Mouse (Mus musculus) kidney, embryonic 15.5 days (tissue): ENCODE measurements around the gene Nln. TPM values are rescaled to one million over a fixed set of nuclear protein-coding genes. Genes with fewer than 3 reads are reported as not detected.
A peak's percentile ranks its signal among the peaks of the same experiment; 100 is the strongest.

ENCODE experiments used
- ATAC-seq: fragments of 200-750 bp; cut with Nextera tagmentation; replicated peaks from 2 replicates; pipeline ENCODE4 v1.8.0; 2017; ENCODE audit warnings: moderate TSS enrichment; ENCODE audit not compliant: low FRiP score
- H3K27ac ChIP-seq: fragments of 300-500 bp; sonication (generic); 2 replicates; pipeline ENCODE4 v1.5.1; 2015; ENCODE audit warnings: mild to moderate bottlenecking, inconsistent platforms
- H3K27me3 ChIP-seq: fragments of 300-500 bp; sonication (generic); 2 replicates; pipeline ENCODE4 v1.6.1; 2015; ENCODE audit warnings: inconsistent platforms
- H3K36me3 ChIP-seq: fragments of 300-500 bp; sonication (generic); 2 replicates; pipeline ENCODE4 v1.6.1; 2015; ENCODE audit warnings: inconsistent platforms
- H3K4me1 ChIP-seq: fragments of 300-500 bp; sonication (generic); 2 replicates; pipeline ENCODE4 v1.6.1; 2015; ENCODE audit warnings: inconsistent platforms
- H3K4me2 ChIP-seq: fragments of 300-500 bp; sonication (generic); 2 replicates; pipeline ENCODE4 v1.6.1; 2015; ENCODE audit warnings: moderate library complexity, mild to moderate bottlenecking, inconsistent platforms
- H3K4me3 ChIP-seq: fragments of 300-500 bp; sonication (generic); replicated peaks from 2 replicates; pipeline ENCODE4 v1.5.1; 2015; ENCODE audit warnings: mild to moderate bottlenecking, inconsistent platforms
- H3K9ac ChIP-seq: fragments of 300-500 bp; sonication (generic); 2 replicates; pipeline ENCODE4 v1.6.1; 2015; ENCODE audit warnings: mild to moderate bottlenecking, inconsistent platforms
- H3K9me3 ChIP-seq: fragments of 300-500 bp; sonication (generic); replicated peaks from 2 replicates; pipeline ENCODE4 v1.6.1; 2016; ENCODE audit warnings: inconsistent platforms
- WGBS: fragments of 180-500 bp; shearing (Covaris S2); methylation state at CpG from one replicate; pipeline ENCODE4 v1.1.7; 2015; ENCODE audit warnings: mixed read lengths; 5-methylcytosine and 5-hydroxymethylcytosine counted together
- polyA plus RNA-seq: library from polyadenylated mRNA; unstranded; fragments of >200 nt; fragmentation: Nextera tagmentation; extraction: Ambion mirVana; gene quantifications from 2 replicates; pipeline ENCODE4 v1.2.1, GENCODE M21; 2015

Nln gene
- polyA plus RNA-seq, 1 experiment from 2014 or later = 18.6 TPM

GRCm38 (mm10) chr13:104038891-104039290 lies 70.5 kb downstream of the Nln start:
- Histone ChIP-seq H3K4me2 (no peak overlapping the region), H3K4me1 (peaks cover 61% of the 10 kb centered on the region), H3K27ac (peak overlapping the region; percentile 72; the same call in 1 of the 2 replicates), H3K4me3 (no peak overlapping the region), H3K36me3 (no peaks in the 10 kb centered on the region), H3K9ac (no peak overlapping the region), H3K9me3 (no peaks in the 10 kb centered on the region), H3K27me3 (no peaks in the 10 kb centered on the region)
- 92% methylated on average over 7 of the region's 7 CpGs for WGBS
- ATAC-seq = no peak

- Histone ChIP-seq H3K4me2 (peak overlapping the region; percentile 19), H3K27ac (peak overlapping the region; percentile 72), H3K9me3 (no peaks in the 10 kb centered on the region), H3K36me3 (no peaks in the 10 kb centered on the region), H3K4me1 (peaks cover 61% of the 10 kb centered on the region), H3K9ac (no peak overlapping the region), H3K27me3 (no peaks in the 10 kb centered on the region), H3K4me3 (no peak overlapping the region)
- no peak for ATAC-seq
- WGBS = 53% methylated on average over 7 of the region's 7 CpGs
These were observed 71.1 kb downstream of the Nln start for GRCm38 (mm10) chr13:104038358-104038757.

DNA sequence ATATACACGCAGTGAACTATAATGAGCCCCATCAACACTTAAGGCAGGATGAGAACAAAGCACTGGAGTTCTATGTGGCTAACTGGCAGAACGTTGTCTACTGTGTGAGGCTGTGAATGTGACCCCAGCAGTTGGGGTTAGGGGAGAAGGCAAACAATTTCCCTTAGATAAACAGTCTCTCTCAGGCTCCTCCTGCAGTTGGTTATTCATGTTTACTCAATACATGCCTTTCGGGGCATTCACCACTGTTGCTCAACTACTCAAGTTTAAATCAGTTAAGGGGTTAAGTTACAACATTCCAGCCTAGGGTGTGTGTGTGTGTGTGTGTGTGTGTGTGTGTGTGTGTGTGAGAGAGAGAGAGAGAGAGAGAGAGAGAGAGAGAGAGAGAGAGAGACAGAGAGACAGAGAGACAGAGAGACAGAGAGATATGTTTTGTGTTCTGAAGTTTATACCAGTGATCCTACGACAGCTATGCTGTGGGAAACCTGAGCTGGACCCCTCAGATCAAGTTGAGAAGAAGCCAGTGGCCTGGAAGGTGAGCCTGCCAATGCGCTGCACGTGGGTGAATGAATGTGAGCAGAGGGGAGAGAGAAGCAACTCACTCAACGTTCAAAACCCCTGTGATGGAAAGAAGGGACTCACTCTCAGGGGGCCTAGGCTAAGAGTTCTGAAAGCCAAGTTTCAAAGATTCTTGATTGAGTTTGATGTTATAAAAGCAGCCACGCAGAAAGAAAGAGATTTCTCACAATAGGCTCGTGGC lies 71.7 kb downstream of the Nln start:
- peak overlapping the region; percentile 19 for H3K4me2 ChIP-seq
- ATAC-seq = peak; percentile 75
- no peak overlapping the region for H3K4me3 ChIP-seq
- 32% methylated on average over 9 of the region's 9 CpGs for WGBS
- H3K4me1 ChIP-seq = peaks cover 65% of the 10 kb centered on the region
- peak overlapping the region; percentile 72 for H3K27ac ChIP-seq
- no peaks in the 10 kb centered on the region for H3K9me3 ChIP-seq
- H3K9ac ChIP-seq = no peak overlapping the region
- no peaks in the 10 kb centered on the region for H3K36me3 ChIP-seq
- no peaks in the 10 kb centered on the region for H3K27me3 ChIP-seq

- Histone ChIP-seq H3K27ac (peak overlapping the region; percentile 48), H3K4me1 (peaks cover 73% of the 10 kb centered on the region), H3K9ac (no peak overlapping the region), H3K27me3 (no peaks in the 10 kb centered on the region), H3K9me3 (no peaks in the 10 kb centered on the region), H3K4me2 (0 out of 2 replicates have a peak overlapping the region, but pooled peaks have one; percentile 2), H3K4me3 (no peak overlapping the region), H3K36me3 (no peaks in the 10 kb centered on the region)
- WGBS = 53% methylated on average over 23 of the region's 23 CpGs
- peak; percentile 75 for ATAC-seq
These were observed 72.7 kb downstream of the Nln start for GRCm38 (mm10) chr13:104036494-104037290.

GRCm38 (mm10) chr13:104035651-104036050 lies 73.8 kb downstream of the Nln start:
- no peak overlapping the region for H3K9ac ChIP-seq
- no peaks in the 10 kb centered on the region for H3K36me3 ChIP-seq
- peak overlapping the region; percentile 48; the same call in 1 of the 2 replicates for H3K27ac ChIP-seq
- H3K4me3 ChIP-seq = no peak overlapping the region
- no peaks in the 10 kb centered on the region for H3K9me3 ChIP-seq
- peaks cover 70% of the 10 kb centered on the region for H3K4me1 ChIP-seq
- 88% methylated on average over 2 of the region's 2 CpGs for WGBS
- ATAC-seq = no peak
- no peak overlapping the region for H3K4me2 ChIP-seq
- H3K27me3 ChIP-seq = no peaks in the 10 kb centered on the region

- Histone ChIP-seq H3K4me3 (no peak overlapping the region), H3K36me3 (no peaks in the 10 kb centered on the region), H3K27ac (peak overlapping the region; percentile 45; the same call in 1 of the 2 replicates), H3K4me1 (peaks cover 66% of the 10 kb centered on the region), H3K9ac (no peak overlapping the region), H3K9me3 (no peaks in the 10 kb centered on the region), H3K4me2 (no peak overlapping the region), H3K27me3 (no peaks in the 10 kb centered on the region)
- ATAC-seq = 0 out of 2 replicates have a peak, but pooled peaks have one; percentile 27
- 27% methylated on average over 6 of the region's 6 CpGs for WGBS
These were observed 74.6 kb downstream of the Nln start for GRCm38 (mm10) chr13:104034854-104035253.

DNA sequence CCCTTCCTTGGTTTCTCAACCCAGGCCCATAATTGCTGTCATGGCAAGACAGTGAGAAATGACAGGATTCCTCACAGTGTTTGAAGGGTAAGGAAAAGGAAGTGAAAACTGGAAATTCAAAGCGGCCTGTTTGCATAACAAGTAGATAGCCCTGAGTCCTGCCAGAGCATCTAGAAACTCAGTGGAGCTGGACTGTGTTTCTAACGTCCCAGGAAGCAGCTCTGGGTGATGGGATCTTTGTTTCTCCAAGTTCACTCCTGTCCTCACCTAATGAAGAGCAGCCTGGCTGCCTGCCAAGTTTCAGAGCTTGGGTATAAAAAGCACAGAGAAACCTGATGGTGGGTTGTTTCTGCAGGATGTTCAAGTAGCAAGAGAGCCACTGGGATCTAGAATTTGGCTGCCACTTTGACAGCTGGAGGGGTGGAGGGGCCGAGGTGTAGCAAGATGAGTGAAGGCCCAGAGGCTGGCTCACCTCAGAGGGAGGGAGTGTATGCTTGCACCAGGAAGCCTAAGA lies 76.7 kb downstream of the Nln start:
- H3K4me1 ChIP-seq = peaks cover 51% of the 10 kb centered on the region
- WGBS = 30% methylated on average over 3 of the region's 3 CpGs
- ATAC-seq = no peak
- H3K4me2 ChIP-seq = no peak overlapping the region
- H3K9me3 ChIP-seq = no peaks in the 10 kb centered on the region
- no peak overlapping the region for H3K4me3 ChIP-seq
- no peak overlapping the region for H3K9ac ChIP-seq
- no peaks in the 10 kb centered on the region for H3K27me3 ChIP-seq
- no peaks in the 10 kb centered on the region for H3K36me3 ChIP-seq
- H3K27ac ChIP-seq = no peak overlapping the region

DNA sequence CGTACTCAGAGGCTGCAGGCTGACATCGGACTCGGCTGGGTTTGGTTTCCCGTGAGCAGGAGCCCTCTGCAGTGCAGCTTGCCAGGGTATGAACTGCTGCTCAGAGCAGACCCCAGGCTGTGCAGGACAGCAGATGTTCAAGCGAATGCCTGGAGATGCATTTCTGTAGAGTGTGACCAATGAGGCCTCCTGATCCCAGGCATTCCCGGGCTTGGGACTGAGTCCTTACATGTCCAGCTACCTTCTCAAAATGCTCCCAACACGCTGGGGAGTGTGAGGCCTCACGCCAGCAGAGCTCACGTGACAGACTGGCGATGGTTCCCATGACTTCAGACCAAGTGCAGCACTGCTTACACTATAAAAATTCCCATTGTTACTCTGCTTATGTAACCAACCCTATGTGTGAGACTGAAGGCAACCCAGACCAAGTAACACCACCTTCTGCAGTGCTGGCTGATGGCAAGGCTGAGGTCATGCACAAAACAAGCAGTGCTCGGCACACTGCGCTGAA lies 77.5 kb downstream of the Nln start:
- H3K9me3 ChIP-seq = no peaks in the 10 kb centered on the region
- ATAC-seq = no peak
- H3K4me3 ChIP-seq = no peak overlapping the region
- H3K27me3 ChIP-seq = no peaks in the 10 kb centered on the region
- no peak overlapping the region for H3K4me2 ChIP-seq
- no peaks in the 10 kb centered on the region for H3K36me3 ChIP-seq
- H3K27ac ChIP-seq = no peak overlapping the region
- peaks cover 43% of the 10 kb centered on the region for H3K4me1 ChIP-seq
- WGBS = 63% methylated on average over 12 of the region's 12 CpGs
- H3K9ac ChIP-seq = no peak overlapping the region

- Histone ChIP-seq H3K4me1 (peaks cover 38% of the 10 kb centered on the region), H3K4me3 (no peak overlapping the region), H3K36me3 (no peaks in the 10 kb centered on the region), H3K4me2 (no peak overlapping the region), H3K9me3 (no peaks in the 10 kb centered on the region), H3K27ac (no peak overlapping the region), H3K9ac (no peak overlapping the region), H3K27me3 (no peaks in the 10 kb centered on the region)
- no peak for ATAC-seq
- WGBS = 88% methylated on average over 4 of the region's 4 CpGs
These were observed 78.5 kb downstream of the Nln start for GRCm38 (mm10) chr13:104030956-104031355.

DNA sequence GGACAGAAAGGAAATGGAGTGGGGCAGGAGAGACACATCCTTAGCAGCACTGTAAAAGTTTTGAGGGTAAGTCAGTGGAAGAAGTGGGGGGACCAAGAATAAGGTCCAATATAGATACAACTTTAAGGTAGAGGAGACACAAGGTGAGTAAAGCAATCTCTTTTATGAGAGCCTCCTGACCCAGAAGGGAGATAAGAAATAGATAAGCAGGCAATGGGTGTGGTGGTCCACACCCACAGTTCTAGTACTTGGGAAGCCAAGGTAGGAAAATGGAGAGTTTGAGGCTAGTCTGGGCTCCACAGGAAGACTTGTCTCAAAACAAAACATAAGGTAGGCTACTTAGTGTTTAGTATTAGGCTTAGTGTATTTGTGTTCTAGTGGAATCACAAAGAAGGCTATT lies 79.9 kb downstream of the Nln start:
- Histone ChIP-seq H3K4me2 (no peak overlapping the region), H3K27me3 (no peaks in the 10 kb centered on the region), H3K9ac (no peak overlapping the region), H3K4me3 (no peak overlapping the region), H3K27ac (no peak overlapping the region), H3K36me3 (no peaks in the 10 kb centered on the region), H3K9me3 (no peaks in the 10 kb centered on the region), H3K4me1 (peaks cover 37% of the 10 kb centered on the region)
- no peak for ATAC-seq

DNA sequence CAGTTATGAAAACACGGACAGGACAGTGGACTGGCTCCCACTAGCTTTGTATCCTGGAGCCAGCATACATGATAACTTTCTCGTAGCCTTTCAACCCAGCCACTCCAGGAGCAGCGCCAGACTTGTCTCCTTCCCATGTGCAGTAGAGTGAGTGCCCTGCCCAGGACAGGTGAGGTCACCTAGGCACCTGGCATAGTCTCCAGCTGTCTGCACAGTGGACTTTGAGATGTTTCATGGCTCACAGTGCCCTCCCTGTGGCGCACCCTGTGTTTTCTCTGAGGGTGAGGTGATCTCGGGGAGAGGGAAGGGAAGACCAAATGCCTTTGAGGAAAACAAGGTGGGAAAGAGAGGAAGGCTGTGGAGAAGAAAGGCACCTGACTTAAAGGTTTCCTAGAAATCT lies 80.3 kb downstream of the Nln start:
- no peak overlapping the region for H3K27ac ChIP-seq
- H3K9ac ChIP-seq = no peak overlapping the region
- H3K36me3 ChIP-seq = no peaks in the 10 kb centered on the region
- peaks cover 35% of the 10 kb centered on the region for H3K4me1 ChIP-seq
- no peaks in the 10 kb centered on the region for H3K9me3 ChIP-seq
- H3K27me3 ChIP-seq = no peaks in the 10 kb centered on the region
- WGBS = 85% methylated on average over 5 of the region's 5 CpGs
- ATAC-seq = no peak
- no peak overlapping the region for H3K4me3 ChIP-seq
- H3K4me2 ChIP-seq = no peak overlapping the region

DNA sequence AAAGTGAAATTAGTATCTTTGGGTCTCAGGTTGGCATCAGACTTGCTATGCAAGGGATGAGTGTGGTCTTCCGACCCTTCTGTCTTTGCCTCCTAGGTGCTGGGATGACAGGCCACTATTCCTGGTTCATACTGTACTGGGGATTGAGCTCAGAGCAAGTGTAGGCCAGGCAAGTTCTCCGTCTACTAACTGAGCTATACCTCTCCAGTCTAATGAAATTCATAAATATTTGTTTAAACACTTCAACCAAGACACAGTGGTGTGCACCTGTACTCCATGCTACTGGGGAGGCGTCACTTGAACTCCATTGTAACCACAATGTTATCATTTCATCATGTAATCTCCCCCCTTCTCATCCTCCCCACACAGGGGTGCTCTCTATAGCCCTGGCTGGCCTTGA lies 82.9 kb downstream of the Nln start:
- WGBS = 86% methylated on average over 3 of the region's 3 CpGs
- H3K27me3 ChIP-seq = no peaks in the 10 kb centered on the region
- ATAC-seq = no peak
- no peak overlapping the region for H3K27ac ChIP-seq
- no peaks in the 10 kb centered on the region for H3K9me3 ChIP-seq
- no peak overlapping the region for H3K4me2 ChIP-seq
- H3K4me3 ChIP-seq = no peak overlapping the region
- H3K4me1 ChIP-seq = peaks cover 32% of the 10 kb centered on the region
- H3K9ac ChIP-seq = no peak overlapping the region
- H3K36me3 ChIP-seq = no peaks in the 10 kb centered on the region
